Mouse (Mus musculus) CH12.LX (cell line): ENCODE data around the gene Kcnma1.

Source experiments
- CHD1 ChIP-seq: IDR thresholded peaks from 2 replicates; pipeline ENCODE4 v1.6.1; 2012; ENCODE audit warnings: low read depth, low read length, improper control_type of control experiment, inconsistent platforms
- CTCF ChIP-seq, 2 experiments: IDR thresholded peaks in 1 of 2; conservative IDR thresholded peaks in 1 of 2; 2 replicates each; pipeline ENCODE4 v1.5.1; 2011 to 2012; ENCODE audit warnings: low read depth in 2 of 2, low read length in 2 of 2, improper control_type of control experiment in 1 of 2, inconsistent platforms in 1 of 2, mild to moderate bottlenecking in 1 of 2, moderate library complexity in 1 of 2
- E2F4 ChIP-seq: IDR thresholded peaks from 2 replicates; pipeline ENCODE4 v1.6.1; 2011; ENCODE audit warnings: low read depth, low read length, improper control_type of control experiment; ENCODE audit not compliant: insufficient replicate concordance
- EP300 ChIP-seq: IDR thresholded peaks from 2 replicates; pipeline ENCODE4 v1.6.1; 2011; ENCODE audit warnings: low read length, improper control_type of control experiment
- MAX ChIP-seq: IDR thresholded peaks from 2 replicates; pipeline ENCODE4 v1.6.1; 2011; ENCODE audit warnings: low read length, improper control_type of control experiment
- MYC ChIP-seq: IDR thresholded peaks from 2 replicates; pipeline ENCODE4 v1.6.1; 2011; ENCODE audit warnings: low read depth, mild to moderate bottlenecking, improper control_type of control experiment, low read length
- POLR2A ChIP-seq: IDR thresholded peaks from 2 replicates; pipeline ENCODE4 v1.6.1; 2011; ENCODE audit warnings: low read depth, mild to moderate bottlenecking, improper control_type of control experiment, low read length
- USF1 ChIP-seq: IDR thresholded peaks from 2 replicates; pipeline ENCODE4 v1.6.1; 2014; ENCODE audit warnings: low read depth, mild to moderate bottlenecking, inconsistent platforms, low read length, improper control_type of control experiment

GRCm38 (mm10) chr14:23565931-23566330 lies 448.4 kb downstream of the Kcnma1 start:
- TF ChIP-seq POLR2A (no peak), CHD1 (no peak), USF1 (no peak), CTCF (conservative IDR thresholded peaks at IDR 0.05 in 1 of 2, IDR thresholded peaks at IDR 0.05 in 1 of 2; ENCODE audit: low read depth in 2 of 2, low read length in 2 of 2) (no peak), E2F4 (no peak), MAX (no peak), EP300 (no peak), MYC (no peak)
